Mouse (Mus musculus): ENCODE data around the gene Sema5a.

Gene Sema5a

GRCm38 (mm10) chr15:32545455-32545854 is 300.8 kb downstream of the Sema5a start:
- no peak for DNase-seq (ENCODE audit: low spot score)

DNA sequence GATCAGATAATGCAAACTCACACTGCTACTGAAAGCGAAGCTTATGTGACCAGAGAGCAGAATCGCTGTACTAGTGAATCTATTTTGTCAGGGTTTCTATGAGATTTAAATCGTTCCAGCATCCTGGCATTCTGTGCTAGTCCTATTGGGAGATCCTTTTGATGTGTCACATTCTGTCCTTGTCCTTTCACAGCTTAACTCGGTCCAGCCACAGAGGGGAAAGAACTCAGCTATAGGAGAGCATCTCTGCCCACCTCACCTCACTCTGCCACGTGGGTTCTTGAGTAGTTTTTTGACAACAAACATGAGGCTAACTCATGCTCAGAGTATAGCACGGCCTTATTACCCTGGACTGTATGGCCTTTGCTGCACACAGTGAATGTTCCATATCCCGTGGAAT is 302.1 kb downstream of the Sema5a start:
- DNase-seq (ENCODE audit: low spot score) = no peak

GRCm38 (mm10) chr15:32558925-32559324 is 314.3 kb downstream of the Sema5a start:
- no peak for DNase-seq (ENCODE audit: low spot score)

DNA sequence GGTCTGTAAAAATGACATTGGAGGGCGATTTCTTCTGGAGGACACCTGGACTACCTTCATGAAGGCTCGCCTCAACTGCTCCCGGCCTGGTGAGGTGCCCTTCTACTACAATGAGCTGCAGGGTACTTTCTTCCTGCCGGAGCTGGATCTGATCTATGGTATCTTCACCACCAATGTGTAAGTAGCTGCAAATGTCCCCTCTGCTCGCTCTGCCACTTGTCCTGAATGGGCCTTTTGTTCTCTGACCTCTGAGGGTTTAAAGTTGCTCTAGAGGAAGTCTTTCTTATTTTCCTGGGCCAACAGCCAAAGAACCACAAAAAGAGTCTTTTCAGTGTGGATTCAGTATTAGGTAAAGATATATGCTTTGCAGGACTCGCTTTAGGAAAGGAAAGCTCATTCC is 318.0 kb downstream of the Sema5a start:
- DNase-seq (ENCODE audit: low spot score) = no peak

DNA sequence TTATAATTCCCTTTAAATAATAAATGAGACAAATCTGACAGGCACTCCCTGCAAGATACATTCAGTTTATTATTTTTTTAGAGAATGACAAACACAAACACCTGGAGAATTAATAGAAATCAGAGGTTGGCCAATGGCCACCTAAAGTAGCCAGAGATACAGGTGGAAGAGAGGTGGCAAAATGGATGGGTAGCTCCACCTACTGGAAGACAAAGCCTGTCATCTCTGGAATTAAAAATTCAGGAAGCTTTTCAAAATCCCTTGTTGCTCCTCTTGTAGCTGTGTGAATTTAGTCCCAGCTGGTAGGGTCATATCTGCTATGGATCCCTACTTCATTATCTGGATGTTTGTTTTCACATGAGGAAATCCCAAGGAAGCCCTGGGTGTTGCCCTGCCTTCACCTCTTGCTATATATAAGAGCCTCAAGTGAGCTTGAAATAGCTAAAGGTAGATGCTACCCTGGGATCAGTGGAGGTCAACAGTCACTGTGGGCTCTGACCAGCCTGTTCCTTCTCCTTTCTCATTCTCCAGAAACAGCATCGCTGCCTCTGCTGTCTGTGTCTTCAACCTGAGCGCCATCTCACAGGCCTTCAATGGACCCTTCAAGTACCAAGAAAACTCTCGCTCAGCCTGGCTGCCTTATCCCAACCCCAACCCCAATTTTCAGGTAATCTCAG is 323.7 kb downstream of the Sema5a start:
- peak; percentile 47 for DNase-seq (ENCODE audit: low spot score)

DNA sequence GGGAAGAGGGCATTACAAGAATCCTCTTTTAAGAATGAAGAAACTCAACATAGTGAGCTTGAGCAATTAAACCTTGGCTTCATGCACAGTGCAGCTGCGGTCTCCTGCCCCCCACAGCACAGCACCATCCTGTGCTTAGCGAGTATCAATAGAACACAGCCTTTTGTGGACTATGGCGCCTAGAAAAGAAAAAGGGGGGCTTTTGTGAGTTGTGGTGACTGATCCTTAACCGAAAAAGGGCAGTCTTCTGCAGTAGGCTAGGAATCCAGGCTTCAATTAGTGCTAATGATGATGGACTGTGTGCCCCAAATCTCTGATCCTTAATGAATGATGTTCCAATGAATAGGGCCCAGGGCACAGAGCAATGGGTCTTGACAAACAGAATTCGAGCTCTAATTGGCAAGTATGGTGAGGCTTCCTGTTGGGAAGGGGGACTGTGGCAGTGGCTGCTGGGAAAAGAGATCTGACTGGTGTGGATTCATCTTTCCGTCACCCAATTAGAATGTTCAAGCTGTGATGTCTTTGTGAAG is 324.3 kb downstream of the Sema5a start:
- no peak for DNase-seq (ENCODE audit: low spot score)

DNA sequence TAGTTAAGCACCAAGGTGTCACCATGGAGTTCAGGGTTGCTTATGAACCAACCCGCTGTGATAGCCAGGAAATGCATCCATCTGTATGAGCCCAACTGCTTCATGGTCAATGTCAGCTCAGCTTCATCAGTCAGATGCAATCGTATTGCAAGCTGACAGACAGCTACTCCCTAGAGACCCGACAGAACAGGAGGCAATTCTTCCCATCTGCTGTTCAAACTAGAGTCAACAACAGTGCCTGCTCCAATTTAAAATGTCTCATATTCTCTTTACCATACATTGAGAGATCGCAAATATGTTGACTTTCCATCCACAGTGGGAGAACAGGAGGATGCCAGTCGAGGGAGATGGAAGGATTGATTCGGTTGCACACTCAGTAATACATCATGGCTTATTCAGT is 329.7 kb downstream of the Sema5a start:
- no peak for DNase-seq (ENCODE audit: low spot score)

GRCm38 (mm10) chr15:32575212-32575611 is 330.6 kb downstream of the Sema5a start:
- DNase-seq (ENCODE audit: low spot score) = no peak

DNA sequence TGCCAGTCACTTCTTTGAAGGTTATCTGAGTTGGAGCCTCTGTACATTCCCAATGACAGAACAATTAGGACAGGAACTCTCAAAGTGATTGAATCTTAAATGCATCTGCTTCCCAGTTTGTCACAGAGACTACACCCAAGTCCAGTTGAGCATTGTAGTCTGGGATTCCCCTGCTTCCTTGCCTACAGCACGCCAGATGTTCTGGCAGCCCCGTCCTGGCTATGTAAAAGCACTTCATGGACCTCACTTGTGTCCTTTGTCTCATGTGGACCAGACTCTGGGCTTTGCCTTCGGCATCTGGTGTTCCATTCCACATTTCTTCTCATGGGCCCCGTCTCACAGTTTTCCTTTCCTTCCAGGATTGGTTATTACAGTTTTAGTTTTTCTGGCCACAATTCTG is 334.7 kb downstream of the Sema5a start:
- DNase-seq (ENCODE audit: low spot score) = no peak

- DNase-seq (ENCODE audit: low spot score) = no peak
These were observed 346.0 kb downstream of the Sema5a start for GRCm38 (mm10) chr15:32590641-32591040.

GRCm38 (mm10) chr15:32593746-32594145 is 349.1 kb downstream of the Sema5a start:
- no peak for DNase-seq (ENCODE audit: low spot score)

DNA sequence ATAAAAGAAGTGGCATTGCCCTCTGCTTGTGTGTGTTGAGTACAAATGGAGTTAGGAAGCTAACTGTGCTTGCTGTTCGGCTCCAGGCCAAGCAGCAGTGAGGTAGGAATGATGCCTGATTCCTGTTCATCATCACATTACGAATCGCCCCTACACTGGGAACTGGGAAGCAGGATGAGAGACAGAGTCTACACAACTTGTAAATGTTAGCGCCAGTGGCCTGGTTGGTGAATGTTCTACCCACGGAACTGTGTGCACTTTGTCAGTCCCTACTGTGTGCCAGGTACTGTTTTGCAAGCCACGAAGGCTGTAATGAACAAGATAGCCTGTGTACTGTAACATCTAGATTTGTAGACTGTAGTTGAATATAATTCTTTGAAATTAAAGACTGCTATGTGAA is 352.0 kb downstream of the Sema5a start:
- DNase-seq (ENCODE audit: low spot score) = no peak

DNA sequence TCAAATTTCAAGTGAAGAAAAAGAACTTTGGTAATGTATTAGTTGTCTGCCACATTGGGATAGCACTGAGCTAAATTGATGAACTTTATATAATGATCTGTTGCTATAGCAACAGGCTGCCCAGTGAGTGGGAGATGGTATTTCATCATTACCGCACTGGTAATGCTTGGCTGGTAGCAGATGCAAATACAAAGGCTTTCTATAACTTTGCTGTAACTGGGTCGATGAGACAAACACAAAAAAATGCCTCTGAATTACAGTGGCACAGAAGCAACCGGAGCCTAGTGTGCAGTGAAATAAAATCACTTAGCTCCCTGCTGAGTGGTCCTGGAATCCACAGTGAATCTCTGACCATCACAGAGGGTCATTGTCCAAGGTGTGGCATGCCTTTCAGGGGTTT is 352.6 kb downstream of the Sema5a start:
- DNase-seq (ENCODE audit: low spot score) = no peak

DNA sequence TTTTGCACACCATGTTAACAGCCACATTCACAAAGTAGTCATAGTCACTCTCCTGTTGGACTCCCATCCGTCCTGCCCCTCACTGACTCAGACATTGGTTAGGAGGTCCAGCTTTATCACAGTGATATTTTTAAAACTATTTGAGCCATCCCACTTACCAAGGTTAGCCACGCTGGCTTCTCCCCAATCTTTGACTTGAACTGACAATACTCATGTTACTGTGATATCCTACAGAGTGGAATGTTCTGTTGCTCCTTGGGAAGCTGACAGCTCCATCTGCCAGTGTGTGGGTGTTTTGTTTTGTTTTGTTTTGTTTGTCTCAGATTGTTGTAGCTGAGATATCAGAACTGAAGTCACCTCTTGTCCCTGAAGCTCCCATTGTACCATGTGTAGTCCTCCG is 362.6 kb downstream of the Sema5a start:
- no peak for DNase-seq (ENCODE audit: low spot score)

- DNase-seq (ENCODE audit: low spot score) = peak; percentile 78
These were observed 366.2 kb downstream of the Sema5a start for GRCm38 (mm10) chr15:32610776-32611175.

- no peak for DNase-seq (ENCODE audit: low spot score)
These were observed 366.6 kb downstream of the Sema5a start for GRCm38 (mm10) chr15:32611201-32611600.

- DNase-seq (ENCODE audit: low spot score) = no peak
These were observed 369.1 kb downstream of the Sema5a start for GRCm38 (mm10) chr15:32613718-32614117.

GRCm38 (mm10) chr15:32615773-32616172 is 371.2 kb downstream of the Sema5a start:
- no peak for DNase-seq (ENCODE audit: low spot score)

- DNase-seq (ENCODE audit: low spot score) = peak; percentile 25
These were observed 374.6 kb downstream of the Sema5a start for GRCm38 (mm10) chr15:32619199-32619598.

- DNase-seq (ENCODE audit: low spot score) = no peak
These were observed 378.6 kb downstream of the Sema5a start for GRCm38 (mm10) chr15:32623037-32623739.

GRCm38 (mm10) chr15:32624106-32624505 is 379.5 kb downstream of the Sema5a start:
- no peak for DNase-seq (ENCODE audit: low spot score)

GRCm38 (mm10) chr15:32626031-32626430 is 381.4 kb downstream of the Sema5a start:
- DNase-seq (ENCODE audit: low spot score) = no peak

DNA sequence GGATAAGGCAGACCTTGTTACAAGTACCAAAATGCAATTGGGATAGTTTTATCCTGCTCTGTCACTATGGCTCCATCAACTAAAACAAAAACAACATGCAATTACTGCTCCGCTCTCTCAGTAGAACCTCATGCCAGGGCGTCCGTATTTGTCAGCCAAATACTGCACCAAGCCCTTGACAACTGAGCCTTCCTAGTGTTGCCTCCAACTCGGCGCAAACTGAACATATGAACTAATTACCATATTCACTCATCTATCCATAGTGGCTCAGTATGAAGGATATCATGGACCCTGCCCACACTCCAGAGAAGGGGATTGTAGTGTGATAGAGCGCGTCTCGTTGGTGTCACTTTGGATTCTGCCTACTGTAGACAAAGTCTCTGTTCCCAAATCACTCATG is 389.1 kb downstream of the Sema5a start:
- no peak for DNase-seq (ENCODE audit: low spot score)

GRCm38 (mm10) chr15:32637879-32638278 is 393.3 kb downstream of the Sema5a start:
- no peak for DNase-seq (ENCODE audit: low spot score)

Data from adipocyte (in vitro differentiated cells).